Mouse (Mus musculus): Measurements from ENCODE around the gene Ppfia2. TPM values are rescaled to one million over a fixed set of nuclear protein-coding genes. Genes with fewer than 3 reads are reported as not detected.

Ppfia2 gene
- polyA plus RNA-seq, 1 experiment: 0.12 TPM

GRCm38 (mm10) chr10:106744966-106745365, 274.8 kb downstream of the Ppfia2 start:
- Histone ChIP-seq H3K36me3 (ENCODE audit: control insufficient read depth, insufficient read depth, low read length) (no peaks in the 10 kb centered on the region), H3K27ac (ENCODE audit: insufficient read depth, low read length) (no peak overlapping the region), H3K27me3 (ENCODE audit: control insufficient read depth, insufficient read depth, low read length) (no peaks in the 10 kb centered on the region), H3K4me1 (ENCODE audit: control insufficient read depth, insufficient read depth, insufficient read length) (no peaks in the 10 kb centered on the region), H3K4me3 (ENCODE audit: extremely low read depth, insufficient read depth, insufficient read length) (no peak overlapping the region)
- no peak for DNase-seq (ENCODE audit: low read depth in 1 of 2, low spot score in 2 of 2)
- TF ChIP-seq CTCF (IDR thresholded peaks at IDR 0.05; ENCODE audit: extremely low read depth, insufficient read depth, insufficient read length, insufficient replicate concordance) (no peak), POLR2A (IDR thresholded peaks at IDR 0.05; ENCODE audit: low read depth, low read length) (no peak)

GRCm38 (mm10) chr10:106761061-106761460, 290.9 kb downstream of the Ppfia2 start:
- Histone ChIP-seq H3K4me1 (ENCODE audit: control insufficient read depth, insufficient read depth, insufficient read length) (no peaks in the 10 kb centered on the region), H3K27ac (ENCODE audit: insufficient read depth, low read length) (no peak overlapping the region), H3K4me3 (ENCODE audit: extremely low read depth, insufficient read depth, insufficient read length) (no peak overlapping the region), H3K36me3 (ENCODE audit: control insufficient read depth, insufficient read depth, low read length) (no peaks in the 10 kb centered on the region), H3K27me3 (ENCODE audit: control insufficient read depth, insufficient read depth, low read length) (no peaks in the 10 kb centered on the region)
- DNase-seq (ENCODE audit: low read depth in 1 of 2, low spot score in 2 of 2): no peak
- TF ChIP-seq POLR2A (IDR thresholded peaks at IDR 0.05; ENCODE audit: low read depth, low read length) (no peak), CTCF (IDR thresholded peaks at IDR 0.05; ENCODE audit: extremely low read depth, insufficient read depth, insufficient read length, insufficient replicate concordance) (no peak)
- 85% methylated on average over 6 of the region's 6 CpGs for WGBS

GRCm38 (mm10) chr10:106763785-106764184, 293.6 kb downstream of the Ppfia2 start:
- no peak overlapping the region for H3K27ac ChIP-seq (ENCODE audit: insufficient read depth, low read length)
- H3K4me1 ChIP-seq (ENCODE audit: control insufficient read depth, insufficient read depth, insufficient read length): no peaks in the 10 kb centered on the region
- no peaks in the 10 kb centered on the region for H3K27me3 ChIP-seq (ENCODE audit: control insufficient read depth, insufficient read depth, low read length)
- no peak overlapping the region for H3K4me3 ChIP-seq (ENCODE audit: extremely low read depth, insufficient read depth, insufficient read length)
- no peak for DNase-seq (ENCODE audit: low read depth in 1 of 2, low spot score in 2 of 2)
- TF ChIP-seq CTCF (IDR thresholded peaks at IDR 0.05; ENCODE audit: extremely low read depth, insufficient read depth, insufficient read length, insufficient replicate concordance) (no peak), POLR2A (IDR thresholded peaks at IDR 0.05; ENCODE audit: low read depth, low read length) (no peak)
- WGBS: 83% methylated on average over 7 of the region's 7 CpGs
- no peaks in the 10 kb centered on the region for H3K36me3 ChIP-seq (ENCODE audit: control insufficient read depth, insufficient read depth, low read length)

- TF ChIP-seq POLR2A (IDR thresholded peaks at IDR 0.05; ENCODE audit: low read depth, low read length) (no peak), CTCF (IDR thresholded peaks at IDR 0.05; ENCODE audit: extremely low read depth, insufficient read depth, insufficient read length, insufficient replicate concordance) (no peak)
- H3K36me3 ChIP-seq (ENCODE audit: control insufficient read depth, insufficient read depth, low read length): no peaks in the 10 kb centered on the region
- DNase-seq (ENCODE audit: low read depth in 1 of 2, low spot score in 2 of 2): no peak
- WGBS: 93% methylated on average over 1 of the region's 1 CpGs
- no peak overlapping the region for H3K27ac ChIP-seq (ENCODE audit: insufficient read depth, low read length)
- no peak overlapping the region for H3K4me3 ChIP-seq (ENCODE audit: extremely low read depth, insufficient read depth, insufficient read length)
- H3K4me1 ChIP-seq (ENCODE audit: control insufficient read depth, insufficient read depth, insufficient read length): no peaks in the 10 kb centered on the region
- no peaks in the 10 kb centered on the region for H3K27me3 ChIP-seq (ENCODE audit: control insufficient read depth, insufficient read depth, low read length)
These were observed 305.4 kb downstream of the Ppfia2 start for GRCm38 (mm10) chr10:106775571-106775970.

GRCm38 (mm10) chr10:106815447-106815846, 345.3 kb downstream of the Ppfia2 start:
- DNase-seq (ENCODE audit: low read depth in 1 of 2, low spot score in 2 of 2): no peak
- TF ChIP-seq CTCF (IDR thresholded peaks at IDR 0.05; ENCODE audit: extremely low read depth, insufficient read depth, insufficient read length, insufficient replicate concordance): no peak
- TF ChIP-seq POLR2A (IDR thresholded peaks at IDR 0.05; ENCODE audit: low read depth, low read length): no peak
- H3K4me3 ChIP-seq (ENCODE audit: extremely low read depth, insufficient read depth, insufficient read length): no peak overlapping the region
- 55% methylated on average over 2 of the region's 2 CpGs for WGBS
- no peaks in the 10 kb centered on the region for H3K36me3 ChIP-seq (ENCODE audit: control insufficient read depth, insufficient read depth, low read length)
- H3K27me3 ChIP-seq (ENCODE audit: control insufficient read depth, insufficient read depth, low read length): no peaks in the 10 kb centered on the region
- no peaks in the 10 kb centered on the region for H3K4me1 ChIP-seq (ENCODE audit: control insufficient read depth, insufficient read depth, insufficient read length)
- no peak overlapping the region for H3K27ac ChIP-seq (ENCODE audit: insufficient read depth, low read length)

GRCm38 (mm10) chr10:106818381-106818780, 348.2 kb downstream of the Ppfia2 start:
- Histone ChIP-seq H3K27me3 (ENCODE audit: control insufficient read depth, insufficient read depth, low read length) (no peaks in the 10 kb centered on the region), H3K27ac (ENCODE audit: insufficient read depth, low read length) (no peak overlapping the region), H3K4me1 (ENCODE audit: control insufficient read depth, insufficient read depth, insufficient read length) (no peaks in the 10 kb centered on the region), H3K36me3 (ENCODE audit: control insufficient read depth, insufficient read depth, low read length) (no peaks in the 10 kb centered on the region), H3K4me3 (ENCODE audit: extremely low read depth, insufficient read depth, insufficient read length) (no peak overlapping the region)
- 78% methylated on average over 4 of the region's 4 CpGs for WGBS
- no peak for DNase-seq (ENCODE audit: low read depth in 1 of 2, low spot score in 2 of 2)
- TF ChIP-seq CTCF (IDR thresholded peaks at IDR 0.05; ENCODE audit: extremely low read depth, insufficient read depth, insufficient read length, insufficient replicate concordance) (no peak), POLR2A (IDR thresholded peaks at IDR 0.05; ENCODE audit: low read depth, low read length) (no peak)

GRCm38 (mm10) chr10:106824215-106824614, 354.1 kb downstream of the Ppfia2 start:
- no peak for TF ChIP-seq CTCF (IDR thresholded peaks at IDR 0.05; ENCODE audit: extremely low read depth, insufficient read depth, insufficient read length, insufficient replicate concordance)
- TF ChIP-seq POLR2A (IDR thresholded peaks at IDR 0.05; ENCODE audit: low read depth, low read length): no peak
- 91% methylated on average over 1 of the region's 1 CpGs for WGBS
- Histone ChIP-seq H3K4me3 (ENCODE audit: extremely low read depth, insufficient read depth, insufficient read length) (no peak overlapping the region), H3K27me3 (ENCODE audit: control insufficient read depth, insufficient read depth, low read length) (no peaks in the 10 kb centered on the region), H3K4me1 (ENCODE audit: control insufficient read depth, insufficient read depth, insufficient read length) (no peaks in the 10 kb centered on the region), H3K36me3 (ENCODE audit: control insufficient read depth, insufficient read depth, low read length) (no peaks in the 10 kb centered on the region), H3K27ac (ENCODE audit: insufficient read depth, low read length) (no peak overlapping the region)
- no peak for DNase-seq (ENCODE audit: low read depth in 1 of 2, low spot score in 2 of 2)

Data from spleen, adult 2 months (tissue).